Mouse (Mus musculus): Measurements from ENCODE around the gene Scamp2. TPM values are rescaled to one million over a fixed set of nuclear protein-coding genes. Genes with fewer than 3 reads are reported as not detected.

The Scamp2 gene
- total RNA-seq, 1 experiment, result 51.7 TPM

- peaks cover 12% of the 10 kb centered on the region for H3K36me3 ChIP-seq (ENCODE audit: control insufficient read depth, insufficient read depth, low read length, poor library complexity, severe bottlenecking)
- H3K4me3 ChIP-seq (ENCODE audit: insufficient read depth in 1 of 2, low read depth in 1 of 2, low read length in 2 of 2, poor library complexity in 1 of 2, severe bottlenecking in 1 of 2), result no peak overlapping the region
- no peaks in the 10 kb centered on the region for H3K9me3 ChIP-seq (ENCODE audit: control insufficient read depth, insufficient read depth, low read depth, low read length)
- H3K9ac ChIP-seq (ENCODE audit: insufficient read depth, low read depth, low read length, poor library complexity, severe bottlenecking), result no peak overlapping the region
- no peak for TF ChIP-seq ZNF384 (IDR thresholded peaks at IDR 0.05; ENCODE audit: low read depth, low read length)
- no peak for TF ChIP-seq ZC3H11A (IDR thresholded peaks at IDR 0.05; ENCODE audit: borderline replicate concordance, low read depth, low read length)
- TF ChIP-seq HCFC1 (IDR thresholded peaks at IDR 0.05; ENCODE audit: borderline replicate concordance, insufficient read depth, low read length), result no peak
- no peak for TF ChIP-seq CHD2 (IDR thresholded peaks at IDR 0.05; ENCODE audit: low read depth, low read length)
- TF ChIP-seq MAFK (IDR thresholded peaks at IDR 0.05; ENCODE audit: insufficient read depth, low read depth, low read length), result no peak
- H3K27ac ChIP-seq (ENCODE audit: insufficient read depth, low read depth, low read length, poor library complexity, severe bottlenecking), result no peak overlapping the region
- no peak for DNase-seq (ENCODE audit: low read depth, low spot score)
- in situ Hi-C loops (cut with MboI; ENCODE audit: low sequenced_read_pairs in 2 of 2, unreplicated experiment in 2 of 2), result no loop called here
- no peaks in the 10 kb centered on the region; a peak in 1 of 4 replicates for H3K4me1 ChIP-seq (ENCODE audit: control insufficient read depth in 2 of 2, insufficient read depth in 2 of 2, low read length in 2 of 2, poor library complexity in 1 of 2)
These were observed 24.2 kb downstream of the Scamp2 start for GRCm38 (mm10) chr9:57584991-57585390.

GRCm38 (mm10) chr9:57589224-57590126, 28.7 kb downstream of the Scamp2 start, which contains the start of gene Ulk3:
Ulk3 (plus strand) TSS chr9:57589452.
- H3K4me1 ChIP-seq (ENCODE audit: control insufficient read depth in 2 of 2, insufficient read depth in 2 of 2, low read length in 2 of 2, poor library complexity in 1 of 2), result peaks cover 0 to 2% of the 10 kb centered on the region in 2 experiments; a peak in 2 of 4 replicates
- peaks cover 18% of the 10 kb centered on the region; the same call in 1 of the 2 replicates for H3K36me3 ChIP-seq (ENCODE audit: control insufficient read depth, insufficient read depth, low read length, poor library complexity, severe bottlenecking)

GRCm38 (mm10) chr9:57590726-57591125, 30.0 kb downstream of the Scamp2 start:
- no peaks in the 10 kb centered on the region for H3K9me3 ChIP-seq (ENCODE audit: control insufficient read depth, insufficient read depth, low read depth, low read length)
- no peak overlapping the region for H3K4me3 ChIP-seq (ENCODE audit: insufficient read depth in 1 of 2, low read depth in 1 of 2, low read length in 2 of 2, poor library complexity in 1 of 2, severe bottlenecking in 1 of 2)
- DNase-seq (ENCODE audit: low read depth, low spot score), result no peak
- H3K36me3 ChIP-seq (ENCODE audit: control insufficient read depth, insufficient read depth, low read length, poor library complexity, severe bottlenecking), result peaks cover 25% of the 10 kb centered on the region; the same call in 1 of the 2 replicates
- peaks cover 0 to 2% of the 10 kb centered on the region in 2 experiments; a peak in 2 of 4 replicates for H3K4me1 ChIP-seq (ENCODE audit: control insufficient read depth in 2 of 2, insufficient read depth in 2 of 2, low read length in 2 of 2, poor library complexity in 1 of 2)
- H3K27ac ChIP-seq (ENCODE audit: insufficient read depth, low read depth, low read length, poor library complexity, severe bottlenecking), result no peak overlapping the region
- in situ Hi-C loops (cut with MboI; ENCODE audit: low sequenced_read_pairs in 2 of 2, unreplicated experiment in 2 of 2), result no loop called here
- TF ChIP-seq MAFK (IDR thresholded peaks at IDR 0.05; ENCODE audit: insufficient read depth, low read depth, low read length) (no peak), HCFC1 (IDR thresholded peaks at IDR 0.05; ENCODE audit: borderline replicate concordance, insufficient read depth, low read length) (no peak), ZC3H11A (IDR thresholded peaks at IDR 0.05; ENCODE audit: borderline replicate concordance, low read depth, low read length) (no peak), CHD2 (IDR thresholded peaks at IDR 0.05; ENCODE audit: low read depth, low read length) (no peak), ZNF384 (IDR thresholded peaks at IDR 0.05; ENCODE audit: low read depth, low read length) (no peak)
- no peak overlapping the region for H3K9ac ChIP-seq (ENCODE audit: insufficient read depth, low read depth, low read length, poor library complexity, severe bottlenecking)

More at GRCm38 (mm10) chr9:57589224-57590126, 28.7 kb downstream of the Scamp2 start, which contains the start of gene Ulk3:
- in situ Hi-C loops (cut with MboI; ENCODE audit: low sequenced_read_pairs in 2 of 2, unreplicated experiment in 2 of 2), result no loop called here
- no peaks in the 10 kb centered on the region for H3K9me3 ChIP-seq (ENCODE audit: control insufficient read depth, insufficient read depth, low read depth, low read length)
- peak; percentile 81 for DNase-seq (ENCODE audit: low read depth, low spot score)
- H3K27ac ChIP-seq (ENCODE audit: insufficient read depth, low read depth, low read length, poor library complexity, severe bottlenecking), result peak within 1 kb of the TSS; percentile 65
- H3K9ac ChIP-seq (ENCODE audit: insufficient read depth, low read depth, low read length, poor library complexity, severe bottlenecking), result peak within 1 kb of the TSS; percentile 84
- TF ChIP-seq MAFK (IDR thresholded peaks at IDR 0.05; ENCODE audit: insufficient read depth, low read depth, low read length) (no peak), ZC3H11A (IDR thresholded peaks at IDR 0.05; ENCODE audit: borderline replicate concordance, low read depth, low read length) (no peak), CHD2 (IDR thresholded peaks at IDR 0.05; ENCODE audit: low read depth, low read length) (no peak), ZNF384 (IDR thresholded peaks at IDR 0.05; ENCODE audit: low read depth, low read length) (no peak), HCFC1 (IDR thresholded peaks at IDR 0.05; ENCODE audit: borderline replicate concordance, insufficient read depth, low read length) (no peak)
- peak within 1 kb of the TSS; percentile 93 to 96 for H3K4me3 ChIP-seq (ENCODE audit: insufficient read depth in 1 of 2, low read depth in 1 of 2, low read length in 2 of 2, poor library complexity in 1 of 2, severe bottlenecking in 1 of 2)

GRCm38 (mm10) chr9:57593454-57594173, 32.9 kb downstream of the Scamp2 start:
- peaks cover 23% of the 10 kb centered on the region; the same call in 1 of the 2 replicates for H3K36me3 ChIP-seq (ENCODE audit: control insufficient read depth, insufficient read depth, low read length, poor library complexity, severe bottlenecking)
- peaks cover 0 to 2% of the 10 kb centered on the region in 2 experiments; a peak in 2 of 4 replicates for H3K4me1 ChIP-seq (ENCODE audit: control insufficient read depth in 2 of 2, insufficient read depth in 2 of 2, low read length in 2 of 2, poor library complexity in 1 of 2)
- in situ Hi-C loops (cut with MboI; ENCODE audit: low sequenced_read_pairs in 2 of 2, unreplicated experiment in 2 of 2), result no loop called here
- TF ChIP-seq CHD2 (IDR thresholded peaks at IDR 0.05; ENCODE audit: low read depth, low read length) (no peak), ZC3H11A (IDR thresholded peaks at IDR 0.05; ENCODE audit: borderline replicate concordance, low read depth, low read length) (no peak), MAFK (IDR thresholded peaks at IDR 0.05; ENCODE audit: insufficient read depth, low read depth, low read length) (no peak)
- H3K9ac ChIP-seq (ENCODE audit: insufficient read depth, low read depth, low read length, poor library complexity, severe bottlenecking), result no peak overlapping the region
- H3K9me3 ChIP-seq (ENCODE audit: control insufficient read depth, insufficient read depth, low read depth, low read length), result no peaks in the 10 kb centered on the region
- H3K27ac ChIP-seq (ENCODE audit: insufficient read depth, low read depth, low read length, poor library complexity, severe bottlenecking), result no peak overlapping the region
- H3K4me3 ChIP-seq (ENCODE audit: insufficient read depth in 1 of 2, low read depth in 1 of 2, low read length in 2 of 2, poor library complexity in 1 of 2, severe bottlenecking in 1 of 2), result no peak overlapping the region
- no peak for DNase-seq (ENCODE audit: low read depth, low spot score)

Data from ES-E14 (cell line).